Mouse (Mus musculus): ENCODE data around the gene Mpc2. TPM values are rescaled to one million over a fixed set of nuclear protein-coding genes. Genes with fewer than 3 reads are reported as not detected.

The Mpc2 gene
- total RNA-seq (2021), result 100 to 1,000 TPM; 127 to 136 TPM

DNA sequence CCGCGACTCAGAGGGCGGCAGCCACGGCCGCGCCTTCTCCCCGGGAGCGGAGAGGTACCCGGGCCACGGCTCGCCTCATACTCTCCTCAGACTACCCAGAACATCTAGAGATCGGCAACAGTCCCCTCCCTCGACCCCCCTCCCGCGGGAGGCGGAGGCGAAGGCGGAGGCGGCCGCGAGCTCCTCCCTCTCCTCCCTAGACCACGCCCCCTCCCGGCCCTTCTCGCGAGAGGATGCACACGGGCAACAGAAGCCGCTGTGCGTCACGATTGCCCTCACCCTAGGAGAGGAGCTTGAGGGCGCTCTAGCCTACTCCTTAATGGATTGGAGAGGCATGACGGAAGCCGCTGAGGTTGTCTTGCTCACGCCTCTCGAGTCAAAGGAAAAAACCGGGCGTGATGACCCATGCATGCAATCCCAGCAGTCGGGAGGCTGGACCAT, at the start of gene Mpc2, which contains the start of gene Dcaf6:
Mpc2 (plus strand) TSS at position 278 of the 441 bp plus-strand sequence.
Dcaf6 (minus strand) TSS at position 116 of the 441 bp plus-strand sequence.
- peak; percentile 98 to 99 for DNase-seq (ENCODE audit: extremely low spot score in 1 of 2, low spot score in 1 of 2)

DNA sequence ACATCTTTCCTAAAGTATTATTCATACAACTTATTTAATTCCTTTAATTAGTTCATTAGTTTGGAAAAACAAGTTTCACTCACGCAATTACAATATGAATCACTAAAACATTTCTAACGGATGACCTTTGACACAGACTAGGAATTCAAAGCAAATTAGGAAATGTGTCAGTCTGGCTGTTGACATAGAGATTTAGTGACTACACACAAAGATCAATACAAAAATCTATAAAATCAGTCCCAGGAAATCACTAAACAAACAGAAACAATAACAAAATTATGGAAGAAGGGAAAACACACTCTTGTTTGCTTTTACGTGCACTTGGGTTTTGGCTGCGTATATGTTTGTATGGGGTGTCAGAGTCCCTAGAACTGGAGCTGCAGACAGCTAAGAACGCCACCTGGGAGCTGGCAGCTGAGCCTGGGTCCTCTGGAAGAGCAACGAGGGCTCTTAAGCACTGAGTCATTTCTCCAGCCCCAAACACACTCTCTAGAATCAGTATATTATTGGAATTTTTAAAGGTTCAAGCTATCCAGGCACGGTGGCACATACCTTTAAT, 39.0 kb upstream of the Mpc2 start:
- no peak for DNase-seq (ENCODE audit: extremely low spot score in 1 of 2, low spot score in 1 of 2)

DNA sequence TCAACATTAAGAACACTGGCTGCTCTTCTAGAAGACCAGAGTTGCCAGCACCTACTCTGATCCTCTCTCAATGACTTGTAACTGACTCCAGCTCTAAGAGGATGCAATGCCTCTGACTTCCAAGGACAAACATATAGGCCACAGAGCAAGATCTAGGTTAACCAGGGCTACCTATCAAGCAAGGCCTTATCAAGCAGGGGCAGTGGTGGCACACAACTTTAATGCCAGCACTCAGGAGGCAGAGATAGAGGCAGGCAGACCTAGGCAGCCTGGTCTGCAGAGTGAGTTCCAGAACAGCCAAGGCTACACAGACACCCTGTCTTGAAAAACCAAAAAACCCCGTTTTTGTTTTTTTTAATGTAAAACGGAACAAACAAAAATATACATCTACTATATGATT, 34.2 kb upstream of the Mpc2 start:
- no peak for DNase-seq (ENCODE audit: extremely low spot score in 1 of 2, low spot score in 1 of 2)

DNA sequence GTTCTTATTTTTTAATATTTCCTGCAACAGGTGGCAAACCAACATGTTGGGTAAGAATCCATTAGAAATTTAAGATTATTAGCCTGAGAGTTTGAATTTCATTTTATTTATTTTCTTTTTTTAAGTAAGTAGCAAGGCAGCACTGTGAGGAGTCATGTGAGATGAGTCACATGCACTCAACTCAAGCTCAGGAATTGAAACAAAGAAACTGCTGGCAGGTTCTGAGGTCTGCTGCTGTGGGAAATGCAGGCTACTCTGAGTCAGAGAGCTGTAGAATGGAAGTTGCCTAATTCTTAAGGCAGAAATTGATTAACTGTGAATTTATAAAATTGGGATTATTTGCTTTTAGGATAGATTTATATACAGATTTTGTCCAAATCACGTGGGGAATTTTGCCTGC, 27.6 kb upstream of the Mpc2 start:
- DNase-seq (ENCODE audit: extremely low spot score in 1 of 2, low spot score in 1 of 2), result no peak

DNA sequence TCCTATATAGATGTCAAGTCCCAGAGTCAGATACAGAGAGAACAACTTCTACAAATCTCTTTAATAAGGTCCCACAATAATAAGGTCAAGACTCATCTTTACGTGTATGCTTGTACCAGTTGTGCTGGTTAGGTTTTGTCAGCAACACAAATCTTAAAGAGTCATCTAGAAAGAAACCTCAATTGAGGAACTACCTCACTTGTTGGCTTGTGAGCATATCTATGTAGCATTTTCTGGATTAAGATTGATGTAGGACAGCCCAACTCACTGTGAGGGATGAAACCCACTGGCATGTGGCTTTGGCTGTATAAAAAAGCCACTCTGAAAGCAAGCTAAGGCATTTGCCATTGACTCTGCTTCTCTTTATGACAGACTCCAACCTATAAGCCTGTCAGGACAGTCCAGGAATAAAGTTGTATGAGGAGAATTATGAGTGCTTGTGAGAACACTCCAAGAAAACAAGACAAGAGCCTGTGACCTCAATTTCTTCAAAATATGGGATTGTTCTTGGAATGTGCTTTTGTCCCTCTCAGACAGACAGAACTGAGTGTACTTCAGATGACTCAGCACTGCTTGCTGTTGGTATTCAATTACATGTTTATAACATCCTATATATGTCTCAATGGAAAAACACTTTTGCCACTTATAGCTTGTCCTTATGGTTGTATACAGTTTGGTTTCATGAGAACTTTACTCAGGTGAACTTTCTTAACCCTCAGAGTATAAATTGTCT, 22.0 kb upstream of the Mpc2 start:
- no peak for DNase-seq (ENCODE audit: extremely low spot score in 1 of 2, low spot score in 1 of 2)

DNA sequence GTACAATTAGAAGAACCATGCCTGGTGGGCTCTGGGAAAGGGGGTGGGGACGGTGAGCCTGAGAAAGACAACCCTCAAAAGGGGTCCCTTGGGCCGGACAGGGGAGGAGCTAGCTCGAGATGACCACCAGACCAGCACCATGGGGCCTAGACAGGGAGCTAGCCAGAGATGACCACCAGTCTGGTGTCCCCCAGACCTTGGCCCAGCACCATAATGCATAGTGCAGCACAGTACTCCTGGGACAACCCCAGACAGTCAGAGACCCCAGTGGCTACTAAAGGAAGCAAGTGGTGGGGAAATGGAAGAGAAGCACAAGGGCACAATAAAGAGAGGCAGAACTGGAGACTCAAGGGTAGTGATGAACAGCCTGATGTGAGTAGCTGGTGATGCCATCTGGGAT, 19.6 kb upstream of the Mpc2 start:
- no peak for DNase-seq (ENCODE audit: extremely low spot score in 1 of 2, low spot score in 1 of 2)

DNA sequence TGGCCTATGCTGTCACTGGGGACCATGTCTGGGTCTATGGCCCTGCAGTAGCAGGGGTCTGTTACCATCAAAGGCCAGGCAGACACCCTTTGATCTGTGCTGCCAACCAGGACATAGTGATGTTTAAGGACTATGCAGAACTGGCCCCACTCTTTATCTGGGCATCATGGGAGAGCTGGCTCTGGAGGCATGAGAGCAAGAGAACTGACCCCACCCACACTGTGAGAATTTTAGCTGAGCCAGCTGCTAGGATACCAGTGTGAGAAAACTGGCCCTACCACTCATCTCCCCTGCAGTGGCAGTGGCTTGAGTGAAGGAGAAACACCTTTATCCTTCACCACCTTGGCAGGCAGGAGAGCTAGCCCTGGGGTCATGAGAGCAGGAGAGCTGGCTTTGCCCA, 19.2 kb upstream of the Mpc2 start:
- DNase-seq (ENCODE audit: extremely low spot score in 1 of 2, low spot score in 1 of 2), result no peak

DNA sequence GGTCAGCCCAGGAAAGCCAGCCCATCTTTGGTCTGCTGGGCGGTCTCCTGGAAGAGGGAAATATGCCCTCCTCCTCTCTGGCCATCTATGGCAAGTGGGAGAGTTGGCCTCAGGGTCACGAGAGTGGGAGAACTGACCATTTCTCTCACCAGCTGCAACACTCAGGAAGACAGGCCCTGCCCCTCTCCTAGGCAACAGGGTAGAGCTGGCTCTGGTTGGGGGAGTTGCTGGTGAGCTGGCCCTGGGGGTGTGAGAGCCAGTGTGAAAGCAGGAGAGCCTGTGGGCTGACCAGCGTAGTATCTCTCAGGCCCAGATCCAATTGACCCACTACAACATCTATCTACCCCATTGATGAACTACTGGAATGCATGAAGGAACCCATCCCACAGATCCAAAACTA, 18.7 kb upstream of the Mpc2 start:
- DNase-seq (ENCODE audit: extremely low spot score in 1 of 2, low spot score in 1 of 2), result no peak

DNA sequence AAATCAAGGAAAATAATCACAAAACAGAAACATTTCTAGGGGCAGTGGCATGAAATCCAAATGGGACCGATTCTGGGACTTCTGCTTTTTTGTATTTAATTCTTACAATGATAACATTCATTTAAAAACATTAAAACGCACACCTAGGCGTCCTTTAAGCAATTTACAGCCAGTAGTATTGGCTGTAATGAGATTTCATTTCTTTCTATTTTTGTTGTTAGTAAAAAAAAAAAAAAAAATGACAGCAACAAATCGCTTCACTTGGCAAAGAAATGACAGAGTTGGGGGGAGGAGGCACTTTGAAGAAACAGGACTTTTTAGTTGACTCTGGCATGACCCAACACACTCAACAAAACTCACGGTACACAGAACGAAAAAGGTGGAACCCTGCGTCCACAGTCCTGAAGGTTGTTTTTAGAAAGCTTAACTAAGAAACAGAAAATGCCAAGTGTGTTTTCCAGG, 1.4 kb upstream of the Mpc2 start:
- DNase-seq (ENCODE audit: extremely low spot score in 1 of 2, low spot score in 1 of 2), result no peak

DNA sequence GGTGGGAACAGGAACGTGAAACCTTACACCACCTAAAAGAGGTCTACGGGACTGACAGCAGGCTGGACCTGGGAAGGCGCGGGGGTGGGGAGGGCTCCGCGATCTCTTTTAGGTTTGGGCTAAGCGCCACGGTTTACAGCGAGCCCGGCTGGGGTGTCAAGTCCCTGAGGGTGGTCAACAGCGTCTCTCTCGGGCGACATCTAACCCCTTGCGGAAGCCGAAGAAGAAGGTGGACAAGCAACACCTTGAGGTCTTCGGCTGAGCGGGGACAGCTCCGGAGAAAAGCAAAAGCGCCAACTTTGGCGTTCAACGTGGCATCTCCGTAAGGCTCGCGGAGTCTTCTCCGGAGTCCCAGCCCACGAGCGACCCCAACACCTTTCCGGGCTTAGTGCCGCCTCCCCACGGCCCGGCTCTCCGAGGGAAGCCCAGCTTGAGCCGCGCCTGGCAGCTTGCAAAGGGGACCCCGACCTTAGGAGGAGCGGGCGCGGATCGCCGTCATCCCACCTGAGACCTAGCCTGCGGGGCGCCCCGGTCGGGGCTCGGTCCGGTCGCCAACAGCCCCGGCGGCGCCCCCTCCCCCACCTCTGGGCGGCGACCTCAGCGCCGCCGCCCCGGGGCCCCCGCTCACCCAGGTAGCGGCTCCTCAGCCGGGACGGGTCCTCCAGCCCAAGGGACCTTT, 795 bp upstream of the Mpc2 start:
- DNase-seq (ENCODE audit: extremely low spot score in 1 of 2, low spot score in 1 of 2), result peak; percentile 39 to 42

DNA sequence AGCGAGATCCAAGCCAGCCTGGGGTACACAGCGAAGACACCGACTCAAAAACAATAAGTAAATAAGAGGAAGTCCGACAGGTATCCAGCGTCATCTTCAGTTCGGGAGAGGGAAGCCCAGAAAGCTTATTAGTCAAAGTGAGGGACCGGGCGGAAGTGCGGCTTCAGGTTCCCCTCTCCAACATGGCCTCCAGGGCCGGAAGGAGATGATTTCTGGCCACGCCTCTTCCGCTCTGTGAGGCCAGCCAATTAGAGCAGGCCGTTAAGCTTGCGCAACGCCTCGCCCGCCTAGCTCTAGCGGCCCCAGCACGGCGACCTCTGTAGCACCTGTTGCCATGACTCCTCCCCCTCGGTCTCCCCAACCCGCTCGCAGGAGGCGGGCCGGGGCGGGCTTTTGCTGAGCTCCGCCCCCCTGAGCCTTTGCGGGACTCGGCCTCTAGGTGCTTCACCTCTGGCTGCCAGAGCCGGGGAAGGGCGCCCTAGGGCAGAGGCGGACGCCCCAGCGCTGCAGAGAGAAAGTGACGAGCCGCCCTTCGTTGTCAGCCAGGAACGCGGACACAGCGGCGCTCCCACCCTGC, 452 bp downstream of the Mpc2 start:
- DNase-seq (ENCODE audit: extremely low spot score in 1 of 2, low spot score in 1 of 2), result peak; percentile 86 to 95

DNA sequence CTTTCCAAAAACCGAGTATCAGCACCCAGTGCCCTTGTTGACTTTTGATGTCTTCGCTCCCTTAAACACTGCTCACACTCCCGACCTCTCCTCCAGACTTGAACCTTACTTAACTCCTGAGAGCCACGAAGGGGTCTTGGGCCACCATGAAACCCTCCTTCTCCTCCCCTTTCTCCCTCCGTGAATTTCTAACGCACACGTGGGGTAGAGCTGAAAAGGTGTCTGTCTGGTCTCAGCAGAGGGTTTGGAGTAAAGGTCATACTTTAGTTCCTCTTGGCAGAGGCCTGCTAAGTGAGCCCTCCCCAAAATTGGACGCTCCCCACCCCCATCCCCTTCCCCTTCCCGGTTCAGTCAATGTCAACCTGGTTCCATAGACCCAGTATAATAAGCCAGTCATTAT, 1.2 kb downstream of the Mpc2 start:
- peak in 1 of 2 experiments; percentile 23 for DNase-seq (ENCODE audit: extremely low spot score in 1 of 2, low spot score in 1 of 2)

DNA sequence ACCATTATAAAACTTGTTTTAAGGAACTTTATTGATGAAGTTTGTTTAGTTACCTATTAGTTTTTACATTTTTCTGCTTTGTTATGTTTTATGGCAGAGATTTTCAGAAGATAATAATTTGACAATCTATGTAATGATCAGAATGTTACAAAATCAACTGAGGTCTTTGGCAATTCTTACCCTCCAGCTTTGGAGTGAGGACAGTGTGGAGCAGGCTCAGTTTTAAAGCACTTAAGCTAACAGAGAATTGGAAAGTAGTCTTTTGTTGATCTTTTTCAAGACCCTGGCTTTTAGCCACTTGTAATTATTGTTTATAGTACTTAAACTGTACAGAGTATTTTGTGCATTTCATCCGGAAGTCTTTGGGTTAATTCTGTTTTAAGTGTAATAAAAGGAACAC, 2.4 kb downstream of the Mpc2 start:
- DNase-seq (ENCODE audit: extremely low spot score in 1 of 2, low spot score in 1 of 2), result no peak

DNA sequence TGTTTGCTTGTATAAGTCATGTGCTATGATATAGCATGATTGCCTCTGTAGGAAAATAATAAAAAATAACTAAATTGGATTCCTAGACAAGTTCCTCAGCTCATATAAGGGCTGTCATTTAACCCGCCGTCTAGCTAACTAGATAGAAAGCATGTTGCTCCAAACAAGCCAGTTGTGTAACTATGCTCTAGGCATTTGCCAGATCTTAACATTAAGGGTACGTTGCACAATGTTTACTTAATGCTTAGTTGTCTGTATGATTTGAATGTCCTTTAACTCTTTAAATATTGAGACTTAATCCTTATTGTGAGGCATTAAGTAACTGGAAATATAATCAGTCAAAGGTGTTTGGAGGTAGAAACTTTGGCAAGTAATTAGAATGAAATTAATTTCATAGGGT, 4.1 kb downstream of the Mpc2 start:
- DNase-seq (ENCODE audit: extremely low spot score in 1 of 2, low spot score in 1 of 2), result no peak

DNA sequence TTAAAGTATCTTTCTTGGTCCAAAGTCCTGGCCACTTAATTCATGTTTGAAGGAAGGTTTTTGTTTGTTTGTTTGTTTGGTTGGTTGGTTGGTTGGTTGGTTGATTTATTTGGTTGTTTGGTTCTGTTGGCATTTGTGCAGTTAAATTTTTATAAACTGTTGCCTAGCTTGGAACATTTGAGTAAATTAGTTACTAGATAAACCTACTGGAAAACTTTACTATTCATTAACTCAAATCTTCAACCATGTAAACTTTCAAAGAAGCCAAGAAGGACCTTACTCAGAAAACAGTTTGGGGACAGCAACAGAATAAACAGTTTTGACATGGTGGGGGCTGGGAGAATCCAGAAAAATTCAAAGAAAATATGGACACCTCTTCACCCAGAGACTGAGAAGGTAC, 8.5 kb downstream of the Mpc2 start:
- DNase-seq (ENCODE audit: extremely low spot score in 1 of 2, low spot score in 1 of 2), result no peak

DNA sequence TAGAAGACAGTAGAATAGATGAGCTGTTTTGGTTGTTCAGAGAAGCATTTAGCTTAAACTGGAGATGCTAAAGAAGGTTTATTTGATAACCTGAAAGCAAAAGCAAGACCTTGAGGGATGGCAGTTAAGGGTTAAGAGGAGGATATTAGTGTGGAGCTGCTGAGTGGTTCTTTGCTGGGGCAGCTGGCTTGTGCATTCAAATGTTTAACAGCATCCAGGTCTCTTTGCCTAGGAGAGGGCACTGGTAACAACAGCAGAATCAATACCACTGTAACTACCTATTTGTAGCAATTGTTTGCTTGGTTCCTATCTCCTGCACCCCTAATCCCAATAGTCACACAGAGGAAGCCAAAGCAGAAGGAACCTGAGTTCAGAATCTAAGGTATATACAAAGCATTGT, 9.3 kb downstream of the Mpc2 start:
- DNase-seq (ENCODE audit: extremely low spot score in 1 of 2, low spot score in 1 of 2), result no peak

DNA sequence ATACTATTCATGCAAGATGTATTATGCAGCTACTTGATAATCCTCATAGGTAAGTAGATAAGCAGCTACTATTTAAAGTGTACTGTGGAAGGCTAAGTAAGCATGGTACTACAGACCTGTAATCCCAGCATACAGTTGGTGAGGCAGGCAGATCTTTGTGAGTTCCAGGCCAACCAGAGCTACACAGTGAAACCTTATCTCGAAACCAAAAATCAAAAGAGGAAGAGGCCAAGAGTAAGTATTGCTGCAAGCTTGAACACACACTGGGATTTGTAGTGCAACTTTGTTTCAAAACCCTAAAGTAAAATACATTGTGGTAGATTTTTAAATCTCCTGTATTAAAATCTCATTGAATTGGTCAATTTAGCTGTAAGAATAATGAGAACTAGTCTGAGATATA, 11.1 kb downstream of the Mpc2 start:
- no peak for DNase-seq (ENCODE audit: extremely low spot score in 1 of 2, low spot score in 1 of 2)

DNA sequence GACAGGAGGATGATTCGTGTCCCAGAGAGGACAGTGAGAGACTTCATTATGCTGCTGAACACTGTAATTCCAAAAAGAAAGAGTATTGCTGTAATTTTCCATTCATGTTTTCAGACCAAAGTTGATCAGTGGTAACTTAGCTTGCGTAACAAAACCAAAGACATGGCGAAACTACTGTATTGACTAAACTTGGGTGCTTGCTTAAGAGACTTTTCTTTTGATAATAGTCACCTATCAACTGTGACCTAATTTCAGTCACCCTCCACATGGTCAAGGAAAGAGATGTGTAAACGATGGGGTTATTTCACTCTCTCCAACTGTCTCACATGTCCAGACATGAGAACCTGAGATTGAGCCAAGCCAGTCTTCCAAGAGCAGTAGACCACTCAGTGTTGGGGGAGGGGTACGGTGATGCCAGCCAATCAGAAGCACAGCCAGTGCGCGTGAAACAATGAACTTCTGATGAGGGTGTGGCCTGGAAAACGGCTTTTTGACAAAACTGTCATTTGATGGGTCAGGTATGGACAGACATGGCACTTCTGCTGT, 24.3 kb downstream of the Mpc2 start, which contains the start of gene Adcy10:
Adcy10 (plus strand) TSS at position 496 of the 546 bp plus-strand sequence.
- no peak for DNase-seq (ENCODE audit: extremely low spot score in 1 of 2, low spot score in 1 of 2)

DNA sequence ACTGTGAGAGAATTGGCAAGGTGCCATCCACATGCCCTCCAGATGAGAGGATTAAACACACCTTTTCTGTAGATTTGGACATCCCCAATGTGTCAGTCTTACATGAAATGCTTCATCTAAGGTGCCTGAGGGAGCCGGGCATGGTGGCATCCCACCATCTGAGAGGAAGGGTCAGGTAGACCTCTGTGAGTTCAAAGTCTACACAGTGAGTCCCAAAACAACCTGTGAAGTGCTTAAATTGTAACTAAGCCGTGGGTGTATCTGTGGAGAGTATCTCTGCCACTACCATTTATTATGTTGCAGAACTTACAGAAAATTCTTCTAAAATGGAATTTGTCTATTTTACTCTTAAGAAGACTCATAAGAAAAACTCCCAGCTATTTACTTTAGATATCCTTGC, 25.7 kb downstream of the Mpc2 start:
- DNase-seq (ENCODE audit: extremely low spot score in 1 of 2, low spot score in 1 of 2), result no peak

DNA sequence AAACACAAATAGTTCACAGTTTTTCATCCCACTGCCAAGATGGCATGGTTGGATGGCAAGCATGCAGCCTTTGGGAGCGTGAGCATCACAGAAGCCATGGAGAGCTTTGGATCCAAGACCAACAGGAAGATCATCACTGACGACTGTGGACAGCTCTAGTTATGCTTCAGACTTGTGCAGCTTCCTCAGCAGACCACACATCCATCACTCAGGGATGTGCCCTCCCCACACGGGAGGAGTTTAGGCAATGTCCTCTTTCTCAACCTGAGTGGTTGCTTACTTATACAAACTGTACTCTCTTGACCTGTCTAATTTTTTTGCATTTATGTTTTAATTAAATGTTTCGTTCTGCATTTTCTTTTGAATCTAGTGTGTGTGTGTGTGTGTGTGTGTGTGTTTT, 28.8 kb downstream of the Mpc2 start:
- DNase-seq (ENCODE audit: extremely low spot score in 1 of 2, low spot score in 1 of 2), result no peak

DNA sequence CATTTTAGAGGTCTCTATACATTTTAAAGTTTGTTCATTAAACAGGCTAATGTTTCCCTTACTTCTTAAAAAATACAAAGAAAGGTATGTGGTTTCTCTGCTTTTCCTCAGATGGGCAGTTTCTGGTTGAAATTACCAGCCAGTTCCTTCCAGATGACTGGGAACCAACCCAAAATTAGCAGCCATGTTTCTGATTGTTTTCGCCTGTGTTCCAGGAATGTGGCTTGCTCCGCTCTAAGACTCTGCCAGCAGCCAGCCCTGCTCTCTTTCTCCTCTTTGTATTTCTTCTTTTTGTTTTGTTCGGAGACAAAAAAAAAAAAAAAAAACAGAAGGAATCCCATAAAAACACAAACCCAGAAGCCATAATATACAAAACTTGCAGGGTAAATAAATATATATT, 38.4 kb downstream of the Mpc2 start:
- no peak for DNase-seq (ENCODE audit: extremely low spot score in 1 of 2, low spot score in 1 of 2)
